Mouse (Mus musculus) layer of hippocampus, adult 18-20 months (tissue): ENCODE measurements at regions not wholly inside any gene's neighbourhood (a gene's known extent, or its start where the extent isn't known, plus 50 kb on each side); places are given as distances from the start of the nearest gene placed in this dataset.
A peak's percentile ranks its signal among the peaks of the same experiment; 100 is the strongest.
"Not testable (repeated sequence)": the region's sequence is repeated elsewhere in the genome, so short reads cannot be mapped to it uniquely, and the experiment has no call there.

Source experiments
- DNase-seq, 2 experiments: peaks; one replicate each; pipeline ENCODE4 v3.0.0; 2022; ENCODE audit warnings: low spot score in 2 of 2

GRCm38 (mm10) chr3:109224526-109224925, 101.6 kb downstream of the Slc25a24 start:
- peak; percentile 22 to 55 for DNase-seq

GRCm38 (mm10) chr3:109234275-109234674, 106.2 kb upstream of the Vav3 start:
- no peak for DNase-seq

GRCm38 (mm10) chr3:109236918-109237317, 103.5 kb upstream of the Vav3 start:
- no peak for DNase-seq

- no peak for DNase-seq
Observed at GRCm38 (mm10) chr3:109243491-109243890, 97.0 kb upstream of the Vav3 start.

GRCm38 (mm10) chr3:109248801-109249200, 91.7 kb upstream of the Vav3 start:
- DNase-seq: peak; percentile 12 to 25

- no peak for DNase-seq
Observed at GRCm38 (mm10) chr3:109249359-109249758, 91.1 kb upstream of the Vav3 start.

- no peak for DNase-seq
Observed at GRCm38 (mm10) chr3:109249989-109250388, 90.5 kb upstream of the Vav3 start.

GRCm38 (mm10) chr3:109251716-109252115, 88.7 kb upstream of the Vav3 start:
- DNase-seq: no peak

- DNase-seq: no peak
Observed at GRCm38 (mm10) chr3:109254001-109254630, 86.3 kb upstream of the Vav3 start.

- no peak for DNase-seq
Observed at GRCm38 (mm10) chr3:109254957-109255356, 85.5 kb upstream of the Vav3 start.

- no peak for DNase-seq
Observed at GRCm38 (mm10) chr3:109256723-109257122, 83.7 kb upstream of the Vav3 start.

- DNase-seq: not testable (repeated sequence)
Observed at GRCm38 (mm10) chr3:109266947-109267346, 73.5 kb upstream of the Vav3 start.

GRCm38 (mm10) chr3:109270783-109271182, 69.7 kb upstream of the Vav3 start:
- DNase-seq: no peak

GRCm38 (mm10) chr3:109273074-109273801, 67.2 kb upstream of the Vav3 start:
- DNase-seq: peak; percentile 57 to 79

GRCm38 (mm10) chr3:109273802-109274155, 66.7 kb upstream of the Vav3 start:
- no peak for DNase-seq

- no peak for DNase-seq
Observed at GRCm38 (mm10) chr3:109279086-109279485, 61.4 kb upstream of the Vav3 start.

GRCm38 (mm10) chr3:109286590-109286989, 53.9 kb upstream of the Vav3 start:
- DNase-seq: no peak
